Mouse (Mus musculus) right cerebral cortex, postnatal 10 days (tissue): Measurements from ENCODE around the gene Bcl7b.

Experiments used
- DNase-seq, 2 experiments: peaks; one replicate each; pipeline ENCODE4 v3.0.0; 2021; ENCODE audit warnings: low spot score in 2 of 2

Gene Bcl7b

DNA sequence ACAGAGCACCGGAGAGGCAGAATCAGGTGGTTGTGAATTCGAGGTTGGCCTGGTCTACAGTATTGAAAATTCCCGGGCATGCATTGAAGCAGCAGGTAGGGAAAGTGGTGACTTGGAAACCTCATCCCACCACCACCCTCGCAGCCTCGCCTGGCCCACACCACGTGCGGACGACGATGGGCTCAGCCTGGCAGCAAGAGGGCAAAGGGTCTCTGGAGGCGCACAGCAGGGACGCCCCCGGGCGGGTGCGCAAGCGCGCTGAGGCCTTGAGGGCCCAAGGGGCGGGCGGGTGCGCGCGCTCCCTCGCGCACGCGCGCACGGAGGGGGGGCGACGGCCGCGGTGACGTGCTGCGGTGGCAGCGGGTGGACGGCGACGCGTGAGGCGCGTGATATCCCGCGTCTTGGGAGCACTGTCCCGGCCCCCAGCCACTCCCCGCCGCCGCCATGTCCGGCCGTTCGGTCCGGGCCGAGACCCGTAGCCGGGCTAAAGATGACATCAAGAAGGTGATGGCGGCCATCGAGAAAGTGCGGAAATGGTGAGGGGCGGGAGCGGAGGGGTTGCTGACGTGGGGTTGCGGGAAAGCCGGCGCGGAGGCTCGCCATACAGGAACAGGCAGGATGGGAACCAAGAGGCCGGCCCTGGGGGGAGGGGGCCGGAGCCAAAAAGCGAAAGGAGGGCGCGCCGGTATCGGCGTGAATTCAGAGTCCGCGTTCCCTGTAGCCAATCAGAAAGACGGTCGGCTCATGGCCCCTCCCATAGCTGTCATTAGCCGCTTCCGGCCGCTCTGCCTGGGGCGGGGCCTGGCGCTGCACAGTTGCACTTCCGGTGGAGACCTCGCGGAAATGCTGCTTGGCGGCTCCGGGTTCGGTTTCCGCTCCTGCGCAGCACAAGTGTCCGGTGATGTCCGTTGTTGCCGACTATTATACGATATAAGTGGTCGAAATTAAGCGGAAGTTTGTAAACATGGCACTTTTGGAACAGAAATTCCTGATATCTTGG is at the start of gene Bcl7b:
Gene Bcl7b (plus strand): TSS at position 221 of the 1,000 bp plus-strand sequence.
- DNase-seq: peak; percentile 98 to 99

DNA sequence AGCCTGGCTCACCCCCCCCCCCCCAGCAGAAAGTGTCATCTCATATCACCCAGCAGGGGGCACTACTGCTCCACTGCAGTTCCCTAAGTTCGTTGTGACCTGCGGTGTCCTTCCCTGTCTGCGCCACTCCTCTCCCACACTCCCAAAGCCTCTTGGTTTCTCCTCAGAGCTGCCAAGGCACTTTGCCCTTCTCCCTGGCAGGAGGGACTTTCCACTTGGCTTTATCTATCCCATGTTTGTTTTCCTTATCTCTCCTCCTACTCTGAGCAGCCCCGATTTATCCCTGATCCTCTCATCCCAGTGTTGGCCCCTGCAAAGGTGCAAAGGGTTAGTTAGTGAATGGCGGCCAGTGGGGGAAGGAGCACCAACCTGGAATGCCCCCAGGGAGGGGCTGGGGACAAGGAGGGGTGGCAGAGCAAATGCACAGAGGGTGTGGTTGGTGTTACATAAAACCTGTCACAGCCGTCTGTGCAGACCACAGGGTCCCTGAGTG is 49.4 kb upstream of the Bcl7b start:
- peak; percentile 35 to 47 for DNase-seq

DNA sequence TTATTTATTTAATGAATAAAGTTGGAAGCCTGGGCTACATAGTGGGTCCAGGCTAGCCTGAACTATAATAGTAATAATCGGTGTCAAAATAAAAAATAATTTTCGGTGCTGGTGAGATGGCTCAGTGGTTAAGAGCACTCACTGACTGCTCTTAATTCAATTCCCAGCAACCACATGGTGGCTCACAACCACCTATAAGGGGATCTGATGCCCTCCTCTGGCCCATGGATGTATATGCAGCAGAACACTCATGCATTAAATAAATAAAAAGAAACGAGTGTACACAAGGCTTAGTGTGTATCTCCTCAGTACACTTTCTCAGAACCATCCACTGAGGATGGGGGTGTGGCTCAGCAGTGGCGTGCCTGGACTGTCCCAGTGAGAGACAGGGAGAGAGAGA is 47.3 kb upstream of the Bcl7b start:
- no peak for DNase-seq

DNA sequence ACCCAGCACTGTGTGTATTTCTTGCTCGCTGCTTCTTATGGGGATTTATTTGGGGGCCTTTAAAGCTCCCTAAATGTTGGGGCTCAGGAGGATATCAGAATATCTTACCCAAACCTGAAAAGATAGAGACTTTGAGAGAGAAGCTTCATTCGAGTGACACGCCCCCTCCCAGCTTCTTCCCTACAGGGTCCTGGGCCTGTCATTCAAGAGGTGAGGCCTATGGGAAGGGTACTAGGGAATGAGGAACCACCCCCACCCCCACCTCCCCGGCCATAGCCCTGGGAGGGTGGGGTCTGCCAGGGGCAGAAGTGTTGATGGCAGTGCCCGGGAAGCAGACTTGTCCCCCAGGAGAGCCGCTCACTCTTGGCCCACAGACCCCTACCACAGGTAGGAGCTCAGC is 42.0 kb upstream of the Bcl7b start:
- peak; percentile 56 to 65 for DNase-seq

DNA sequence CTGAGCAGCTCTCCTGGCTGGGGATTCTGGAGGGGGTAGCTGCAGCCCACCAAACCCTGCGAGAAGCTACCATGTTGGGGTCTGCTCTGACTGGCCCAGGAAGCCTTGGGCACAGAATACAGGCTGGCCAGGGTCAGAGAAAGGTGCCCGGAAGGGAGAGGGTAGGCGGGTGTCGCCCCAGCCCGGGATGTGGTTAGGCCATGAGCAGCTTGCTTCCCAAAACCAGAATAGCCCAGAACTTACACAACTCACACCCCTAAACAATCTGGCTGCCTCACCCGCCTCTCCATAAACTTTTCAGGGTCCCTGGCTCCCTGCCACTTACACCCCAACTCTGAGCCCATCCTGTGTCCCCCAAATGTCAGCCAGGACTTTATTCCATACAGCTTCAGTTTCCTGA is 40.4 kb upstream of the Bcl7b start:
- DNase-seq: no peak

DNA sequence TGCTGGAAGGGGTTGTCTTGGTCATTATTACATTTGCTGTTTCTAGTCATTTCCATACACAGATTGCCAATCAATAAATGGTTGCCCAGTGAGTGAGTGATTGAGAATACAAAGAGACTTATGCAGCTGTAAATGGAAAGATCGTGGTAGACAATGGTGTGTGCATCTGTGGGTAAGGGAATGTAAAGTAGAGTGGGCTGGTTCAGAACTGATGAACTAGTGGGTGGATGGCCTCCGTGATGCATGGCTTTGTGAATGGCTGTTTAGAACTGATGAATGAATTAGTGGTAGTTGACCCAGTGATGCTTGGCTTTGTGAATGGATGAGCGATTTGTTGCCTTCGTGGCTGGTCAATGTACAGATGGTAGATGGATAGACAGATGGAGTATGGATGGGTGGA is 38.3 kb upstream of the Bcl7b start:
- DNase-seq: no peak

DNA sequence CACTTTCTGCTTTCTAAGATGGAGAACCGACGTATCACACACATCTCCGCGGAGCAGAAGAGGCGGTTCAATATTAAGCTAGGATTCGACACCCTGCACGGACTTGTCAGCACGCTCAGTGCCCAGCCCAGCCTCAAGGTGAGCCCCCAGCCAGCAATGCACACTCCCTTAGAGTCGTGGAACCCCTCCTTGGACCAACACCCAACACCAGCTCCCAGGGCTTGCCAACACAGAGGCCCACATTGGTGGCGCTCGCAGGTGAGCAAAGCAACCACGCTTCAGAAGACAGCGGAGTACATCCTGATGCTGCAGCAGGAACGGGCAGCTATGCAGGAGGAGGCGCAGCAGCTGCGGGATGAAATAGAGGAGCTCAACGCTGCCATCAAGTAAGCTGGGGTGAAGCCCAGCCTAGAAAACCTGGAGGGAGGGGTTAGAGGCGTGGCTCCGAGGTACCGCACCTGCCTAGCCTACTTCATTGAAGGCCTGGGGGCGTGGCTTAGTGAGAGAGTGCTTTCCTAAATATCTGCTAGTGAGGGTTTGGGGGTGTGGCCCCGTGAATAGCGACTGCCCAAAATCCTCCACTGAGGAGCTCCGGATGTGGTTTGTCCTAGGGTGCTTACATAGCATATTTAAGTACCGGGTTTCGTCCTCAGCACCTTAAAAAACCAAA is 34.2 kb upstream of the Bcl7b start:
- DNase-seq: peak in 1 of 2 experiments; percentile 35

DNA sequence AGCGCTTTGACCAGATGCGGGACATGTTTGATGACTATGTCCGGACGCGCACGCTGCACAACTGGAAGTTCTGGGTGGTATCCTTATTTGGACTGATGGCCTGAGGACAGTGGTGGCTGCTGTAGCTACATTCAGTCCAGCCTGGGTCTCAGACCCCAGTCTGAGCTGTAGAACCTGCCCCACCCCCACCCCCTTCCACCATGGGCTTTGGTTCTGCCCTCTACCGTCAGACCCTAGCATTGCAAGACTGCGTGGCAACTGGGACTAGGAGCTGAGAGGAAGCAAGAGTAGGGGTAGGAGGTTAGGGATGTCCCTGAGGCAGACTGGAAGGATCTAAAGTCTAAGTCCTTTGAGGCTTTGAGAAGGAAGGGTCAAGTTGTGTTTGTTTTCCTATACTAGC is 33.5 kb upstream of the Bcl7b start:
- peak in 1 of 2 experiments; percentile 29 for DNase-seq

DNA sequence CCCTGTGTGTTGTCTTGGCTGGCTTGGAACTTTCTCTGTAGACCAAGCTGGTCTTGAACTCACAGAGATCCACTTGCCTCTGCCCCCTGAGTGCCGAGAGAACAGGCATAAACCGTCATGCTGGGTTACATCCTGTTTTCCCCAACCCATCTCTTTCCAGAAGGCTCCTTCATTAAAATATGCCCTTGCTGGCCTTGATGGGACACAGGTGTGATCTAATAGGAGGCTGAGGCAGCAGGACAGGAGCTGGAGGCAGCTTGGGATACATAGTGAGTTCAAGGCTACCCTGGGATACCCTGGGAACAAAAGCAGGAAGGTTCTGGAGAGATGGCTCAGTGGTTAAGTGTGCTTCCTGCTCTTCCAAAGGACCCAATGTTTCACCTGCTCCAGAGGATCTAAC is 28.2 kb upstream of the Bcl7b start:
- DNase-seq: no peak

DNA sequence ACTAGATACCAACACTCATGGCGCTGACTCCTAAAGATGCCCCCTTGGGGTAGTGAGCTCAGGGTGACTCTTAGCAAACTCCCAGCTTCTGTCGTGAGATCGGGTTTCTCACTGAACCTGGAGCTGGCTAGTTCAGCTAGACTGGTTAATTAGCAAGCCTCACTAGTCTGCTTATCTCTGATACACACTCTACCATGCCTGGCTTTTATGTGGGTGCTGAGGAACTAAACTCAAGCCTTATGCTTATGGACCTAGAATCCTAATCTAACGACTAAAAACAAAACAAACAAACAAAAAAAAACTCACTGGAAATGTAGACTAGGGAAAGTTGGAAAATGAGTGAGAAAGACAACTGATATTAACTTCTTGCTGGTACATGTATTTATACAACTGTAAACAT is 23.6 kb upstream of the Bcl7b start:
- no peak for DNase-seq

DNA sequence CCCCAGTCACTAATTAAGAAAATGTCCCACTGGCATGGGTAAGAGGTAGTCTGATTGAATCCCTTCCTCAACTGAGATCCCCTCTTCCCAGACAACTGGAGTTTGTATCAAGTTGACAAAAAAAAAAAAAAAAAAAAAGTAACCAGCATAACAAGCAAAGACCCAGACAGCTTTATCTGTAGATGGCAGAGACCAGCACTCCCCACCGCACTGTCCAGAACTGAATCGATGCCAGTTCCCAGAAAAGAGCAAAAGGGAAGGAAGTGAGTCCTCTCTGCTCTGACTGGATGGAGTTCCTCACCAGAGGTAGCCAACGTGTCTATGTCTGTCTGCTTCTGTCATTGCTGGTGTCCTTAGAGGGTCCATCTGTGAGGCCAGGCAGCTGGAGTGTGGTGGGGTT is 22.6 kb upstream of the Bcl7b start:
- DNase-seq: peak; percentile 45 to 49

DNA sequence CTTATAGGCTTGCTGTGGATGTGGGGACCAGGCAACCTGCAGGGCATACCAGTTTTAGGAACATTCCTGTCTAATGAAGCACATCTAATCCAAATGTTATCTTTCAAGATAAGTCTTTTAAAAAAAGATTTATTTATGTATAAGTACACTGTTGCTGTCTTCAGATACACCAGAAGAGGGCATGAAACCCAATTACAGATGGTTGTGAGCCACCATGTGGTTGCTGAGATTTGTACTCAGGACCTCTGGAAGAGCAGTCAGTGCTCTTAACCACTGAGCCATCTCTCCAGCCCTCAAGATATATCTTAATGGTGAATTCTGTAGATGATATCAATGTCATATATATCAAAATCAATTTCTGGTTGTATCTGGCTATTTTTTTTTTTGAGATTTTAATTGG is 22.1 kb upstream of the Bcl7b start:
- DNase-seq: no peak

DNA sequence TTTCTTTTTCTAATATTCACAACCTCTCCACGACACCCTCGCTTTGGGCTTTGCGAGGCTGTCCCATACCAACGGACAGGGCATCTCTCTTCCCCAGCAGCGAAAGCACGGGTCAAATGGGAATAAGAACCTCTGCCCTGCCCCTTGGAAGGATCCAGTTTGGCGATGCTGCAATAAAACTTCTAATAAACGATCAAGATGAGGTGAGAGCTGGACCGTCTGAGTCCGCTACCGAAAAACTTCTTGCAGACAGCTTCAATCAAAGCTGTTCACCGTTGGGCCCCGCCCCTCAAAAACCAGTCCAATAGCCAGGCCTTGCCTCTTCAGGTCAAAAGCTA is 19.4 kb upstream of the Bcl7b start:
- DNase-seq: no peak

DNA sequence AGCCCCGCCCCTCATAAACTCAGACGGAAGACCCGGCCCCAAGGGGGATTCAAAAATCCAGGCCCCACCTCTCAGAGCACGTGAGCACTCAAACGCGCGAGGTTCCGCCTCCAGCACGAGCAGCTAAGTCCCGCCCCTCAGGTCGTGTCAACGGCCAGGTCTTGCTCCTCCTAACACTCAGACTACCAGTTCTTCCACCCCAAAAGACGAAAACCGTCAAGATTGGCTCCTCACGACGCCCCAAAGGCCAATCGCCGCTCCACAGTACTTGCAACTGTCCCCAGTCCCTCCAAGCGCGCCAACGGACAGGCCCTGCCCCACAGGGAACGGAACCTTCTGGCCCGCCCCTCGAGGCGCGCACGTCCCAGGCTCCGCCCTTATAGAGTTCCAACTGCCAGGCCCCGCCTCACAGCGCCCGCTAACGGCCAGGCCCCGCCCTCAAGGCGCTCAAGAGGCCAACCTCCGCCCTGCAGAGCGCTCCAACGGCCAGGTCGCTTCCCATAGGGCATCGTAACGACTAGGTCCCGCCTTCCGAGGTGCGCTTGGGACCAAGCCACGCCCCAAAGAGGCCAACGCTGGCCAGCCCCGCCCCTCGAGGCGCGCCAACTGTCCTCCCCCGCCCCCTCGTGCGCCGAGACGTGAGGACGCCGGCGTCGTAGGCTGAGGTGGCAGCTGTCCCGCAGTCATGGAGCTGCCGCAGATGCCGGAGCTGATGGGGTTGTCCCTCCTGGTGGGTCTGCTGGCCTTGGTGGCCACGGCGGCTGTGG is 18.8 kb upstream of the Bcl7b start, which contains the start of gene Tbl2:
Gene Tbl2 (plus strand): TSS at position 605 of the 767 bp plus-strand sequence.
- peak; percentile 98 for DNase-seq

DNA sequence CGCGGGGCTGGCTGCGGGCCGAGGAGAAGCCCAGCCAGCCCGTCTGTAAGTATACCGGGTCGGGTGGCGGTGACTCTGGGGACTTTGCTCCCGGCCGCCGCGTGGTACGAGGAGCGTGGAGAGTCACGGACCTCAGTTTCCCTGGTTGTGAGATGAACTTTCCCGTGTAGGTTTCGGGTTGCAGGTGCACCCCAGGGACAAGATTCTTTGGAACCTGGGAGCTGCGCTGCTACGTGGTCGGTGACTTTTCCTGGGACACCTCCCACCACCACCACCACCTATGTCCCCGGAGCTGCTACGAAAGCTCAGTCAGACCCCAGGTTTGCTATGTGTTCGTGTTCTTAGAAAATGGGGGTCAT is 18.3 kb upstream of the Bcl7b start:
- no peak for DNase-seq

DNA sequence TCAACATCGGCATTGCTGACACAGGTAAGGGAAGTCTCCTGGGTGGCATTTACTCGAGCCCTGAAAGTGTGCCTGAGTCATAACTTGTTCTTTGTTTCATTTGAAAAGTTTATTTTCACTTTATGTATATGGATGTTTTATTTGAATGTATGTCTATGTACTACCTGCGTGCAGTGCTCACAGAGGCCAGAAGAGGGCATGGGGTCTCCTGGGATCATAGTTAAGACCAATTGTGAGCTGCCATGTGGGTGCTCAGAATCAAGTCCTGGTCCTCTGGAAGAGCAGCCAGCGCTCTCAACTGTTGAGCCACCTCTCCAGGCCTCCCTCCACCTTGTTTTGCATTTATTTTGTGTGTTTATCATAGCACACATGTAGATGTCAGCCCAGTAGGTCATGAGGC is 11.6 kb upstream of the Bcl7b start:
- no peak for DNase-seq

DNA sequence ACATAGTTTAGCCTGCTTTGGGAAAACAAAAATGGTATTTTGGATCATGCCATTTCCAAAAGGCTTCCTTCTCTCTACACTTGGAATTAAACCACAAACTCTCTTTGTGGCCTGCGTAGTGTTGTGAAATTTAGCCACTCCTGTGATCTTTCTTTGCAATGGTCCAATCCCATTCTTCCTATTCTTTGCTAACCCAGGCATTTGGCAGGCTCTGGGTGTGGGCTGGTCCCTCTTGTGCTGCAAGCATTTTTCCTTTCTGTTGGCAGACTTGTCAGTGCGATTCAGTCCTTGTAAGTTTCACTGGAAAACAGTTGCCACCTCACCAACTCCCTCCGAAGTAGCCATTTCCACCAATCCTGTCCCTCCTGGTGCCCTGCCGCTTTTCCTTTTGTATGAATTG is 6.9 kb upstream of the Bcl7b start:
- peak; percentile 51 to 64 for DNase-seq

DNA sequence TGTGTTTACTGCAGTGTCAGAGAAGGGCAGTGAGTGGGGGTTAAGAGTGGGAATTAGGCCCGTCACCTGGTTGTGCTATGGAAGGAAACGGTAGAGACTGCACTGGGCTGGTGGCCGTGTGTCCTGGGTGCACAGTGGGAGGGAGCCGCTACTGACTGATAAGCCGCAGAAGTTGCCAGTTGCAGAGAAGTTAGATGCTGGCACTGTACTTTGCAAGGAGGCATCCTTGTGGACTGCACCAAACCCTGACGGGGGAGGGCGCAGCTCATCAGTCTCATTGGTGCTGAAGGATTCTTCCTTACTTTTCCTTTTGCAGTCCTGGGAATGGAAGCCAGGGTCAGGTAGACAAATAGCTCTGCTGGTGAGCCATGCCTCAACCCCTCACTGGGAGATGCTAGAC is 6.4 kb upstream of the Bcl7b start:
- DNase-seq: no peak

DNA sequence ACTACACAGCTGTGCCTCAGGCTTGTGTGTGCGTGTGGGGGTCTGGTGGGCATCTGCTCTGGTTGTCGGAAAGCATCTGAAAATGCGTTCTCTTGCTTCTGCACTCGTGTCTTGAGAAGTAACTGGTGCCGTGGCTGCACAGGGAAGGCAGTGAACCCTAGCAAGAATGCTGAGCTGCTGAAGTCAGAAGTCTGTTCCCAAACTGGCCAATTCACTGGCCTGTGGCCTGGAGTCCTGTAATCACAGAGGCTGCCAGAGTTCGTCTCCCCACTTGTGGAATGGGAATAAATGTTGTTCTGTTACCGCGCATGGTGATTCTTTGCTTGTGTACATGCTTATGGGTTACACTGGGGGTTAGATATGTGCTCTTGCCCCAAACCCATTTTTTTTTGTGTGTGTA is 5.7 kb upstream of the Bcl7b start:
- no peak for DNase-seq

DNA sequence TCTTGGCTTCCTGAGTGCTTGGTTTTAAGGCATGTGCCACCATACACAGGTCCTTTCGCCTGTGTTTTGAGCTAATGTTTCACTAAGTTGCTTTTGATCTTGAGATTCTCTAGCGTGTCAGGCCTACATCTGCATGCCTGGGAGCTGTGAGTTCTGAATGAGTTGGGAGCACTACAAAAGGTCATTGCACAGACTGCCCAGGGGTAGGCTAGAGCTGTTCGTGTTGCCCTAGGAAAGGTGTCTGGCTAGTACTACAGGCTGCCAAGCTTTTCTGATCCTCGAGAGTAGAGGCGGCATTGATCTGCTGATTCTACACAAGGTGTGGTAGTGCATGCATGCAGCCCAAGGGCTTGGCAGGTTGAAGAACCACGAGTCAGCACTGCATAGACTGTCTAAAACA is 5.3 kb upstream of the Bcl7b start:
- DNase-seq: no peak

DNA sequence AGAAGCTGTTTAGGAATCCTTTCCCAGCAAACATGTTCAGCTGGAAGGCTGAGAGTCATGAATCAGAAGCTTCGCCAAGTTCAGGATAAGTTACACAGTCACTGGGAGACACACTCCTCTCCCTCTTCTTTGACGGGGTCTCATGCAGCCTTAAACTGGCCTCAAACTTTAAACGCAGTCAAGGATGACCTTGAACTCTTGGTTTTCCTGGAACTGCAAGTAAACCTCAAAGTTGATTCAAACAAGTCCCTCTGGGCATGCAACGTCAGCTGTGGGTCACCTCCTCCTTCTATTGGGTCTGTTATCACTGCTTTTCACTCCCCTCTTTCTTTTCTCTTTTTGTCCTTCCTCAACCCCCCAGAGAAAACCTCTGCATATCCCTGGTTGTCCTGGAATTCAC is 1.2 kb upstream of the Bcl7b start:
- DNase-seq: no peak

DNA sequence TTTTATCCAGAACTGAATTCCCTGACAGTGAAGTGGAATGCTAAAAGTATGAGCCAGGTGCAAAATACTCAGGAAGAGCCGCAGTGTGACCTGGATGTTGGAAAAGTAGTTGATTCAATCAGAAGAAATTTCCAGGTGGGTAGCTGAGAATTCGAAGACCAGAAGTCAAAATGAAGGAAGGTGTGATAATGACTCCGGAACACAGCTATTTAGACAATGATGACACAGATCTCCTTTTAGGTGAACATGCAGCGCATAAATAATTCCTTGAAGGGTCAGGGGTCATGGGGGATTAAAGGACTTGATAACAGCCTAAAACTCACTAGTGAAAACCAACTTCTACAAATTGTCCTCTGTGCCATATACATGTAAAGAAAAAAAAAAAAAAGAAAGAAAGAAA is 614 bp upstream of the Bcl7b start:
- DNase-seq: no peak
